Mouse (Mus musculus) CH12.LX (cell line): ENCODE measurements around the gene Alad. TPM values are rescaled to one million over a fixed set of nuclear protein-coding genes. Genes with fewer than 3 reads are reported as not detected.

Experiments used
- DNase-seq: peaks from one replicate; pipeline ENCODE4 v3.0.0-alpha.2; 2013; ENCODE audit errors: extremely low read depth
- H3K27ac ChIP-seq: 2 replicates; pipeline ENCODE4 v1.5.1; 2012; ENCODE audit warnings: low read depth, mild to moderate bottlenecking, control low read depth, moderate library complexity; ENCODE audit not compliant: insufficient read depth
- H3K27me3 ChIP-seq: replicated peaks from 2 replicates; pipeline ENCODE3; 2012; ENCODE audit warnings: inconsistent platforms
- H3K36me3 ChIP-seq, 2 experiments: replicated peaks in 1 of 2; 2 replicates each; pipeline versions ENCODE3 to v1.6.1; 2012; ENCODE audit warnings: inconsistent platforms in 1 of 2, low read length in 1 of 2, mild to moderate bottlenecking in 1 of 2, mixed read lengths in 1 of 2, moderate library complexity in 1 of 2; ENCODE audit not compliant: control insufficient read depth in 1 of 2, insufficient read depth in 1 of 2
- H3K4me1 ChIP-seq, 2 experiments: 2 replicates each; pipeline ENCODE4 v1.6.1; 2012; ENCODE audit warnings: inconsistent platforms in 1 of 2, moderate library complexity in 1 of 2; ENCODE audit not compliant: insufficient read depth in 2 of 2, control insufficient read depth in 1 of 2
- H3K4me2 ChIP-seq: 2 replicates; pipeline ENCODE4 v1.6.1; 2012; ENCODE audit warnings: low read depth, mild to moderate bottlenecking, control low read depth; ENCODE audit not compliant: poor library complexity, insufficient read depth, severe bottlenecking
- H3K4me3 ChIP-seq, 3 experiments: fragments of 150-350 bp in 1 of 3; sonication (generic) in 1 of 3; replicated peaks in 1 of 3; 2 replicates each; pipeline versions ENCODE3 to v1.5.1; 2011 to 2012; ENCODE audit warnings: low read depth in 2 of 3, low read length in 2 of 3, mild to moderate bottlenecking in 2 of 3, moderate library complexity in 2 of 3, control low read depth in 1 of 3, improper control_type of control experiment in 1 of 3, inconsistent platforms in 1 of 3, mixed read lengths in 1 of 3; ENCODE audit not compliant: poor library complexity in 1 of 3
- H3K79me2 ChIP-seq: replicated peaks from 2 replicates; pipeline ENCODE4 v1.6.1; 2012; ENCODE audit warnings: mild to moderate bottlenecking, moderate library complexity; ENCODE audit not compliant: control insufficient read depth, poor library complexity, insufficient read depth, severe bottlenecking; ENCODE audit errors: extremely low read depth
- H3K9ac ChIP-seq: 2 replicates; pipeline ENCODE4 v1.6.1; 2012; ENCODE audit warnings: low read depth, mild to moderate bottlenecking, control low read depth, moderate library complexity; ENCODE audit not compliant: insufficient read depth
- H3K9me3 ChIP-seq: replicated peaks from 2 replicates; pipeline ENCODE3; 2012; ENCODE audit warnings: low read length, inconsistent platforms, mixed read lengths
- BHLHE40 ChIP-seq: IDR thresholded peaks from 2 replicates; pipeline ENCODE4 v1.6.1; 2011; ENCODE audit warnings: mild to moderate bottlenecking, low read depth, low read length, improper control_type of control experiment
- CHD2 ChIP-seq: IDR thresholded peaks from 2 replicates; pipeline ENCODE4 v1.6.1; 2011; ENCODE audit warnings: low read length, improper control_type of control experiment
- GABPA ChIP-seq: IDR thresholded peaks from 2 replicates; pipeline ENCODE4 v1.6.1; 2012; ENCODE audit warnings: low read depth, low read length, improper control_type of control experiment, inconsistent platforms; ENCODE audit not compliant: insufficient replicate concordance
- JUN ChIP-seq: IDR thresholded peaks from 2 replicates; pipeline ENCODE4 v1.6.1; 2011; ENCODE audit warnings: low read depth, mild to moderate bottlenecking, low read length, improper control_type of control experiment, moderate library complexity; ENCODE audit not compliant: insufficient read depth
- JUND ChIP-seq: conservative IDR thresholded peaks from 2 replicates; pipeline ENCODE4 v1.6.1; 2011; ENCODE audit warnings: low read depth, low read length, improper control_type of control experiment
- MAFK ChIP-seq: IDR thresholded peaks from 2 replicates; pipeline ENCODE4 v1.6.1; 2011; ENCODE audit warnings: low read length, improper control_type of control experiment; ENCODE audit not compliant: insufficient replicate concordance
- MAX ChIP-seq: IDR thresholded peaks from 2 replicates; pipeline ENCODE4 v1.6.1; 2011; ENCODE audit warnings: low read length, improper control_type of control experiment
- MXI1 ChIP-seq: IDR thresholded peaks from 2 replicates; pipeline ENCODE4 v1.6.1; 2011; ENCODE audit warnings: mild to moderate bottlenecking, low read depth, low read length, improper control_type of control experiment
- MYC ChIP-seq: IDR thresholded peaks from 2 replicates; pipeline ENCODE4 v1.6.1; 2011; ENCODE audit warnings: low read depth, mild to moderate bottlenecking, improper control_type of control experiment, low read length
- POLR2AphosphoS2 ChIP-seq: IDR thresholded peaks from 2 replicates; pipeline ENCODE4 v1.6.1; 2011; ENCODE audit warnings: low read depth, low read length, improper control_type of control experiment
- ZC3H11A ChIP-seq: IDR thresholded peaks from 2 replicates; pipeline ENCODE4 v1.6.1; 2012; ENCODE audit warnings: low read depth, mild to moderate bottlenecking, inconsistent platforms, low read length, improper control_type of control experiment
- ZMIZ1 ChIP-seq: IDR thresholded peaks from 2 replicates; pipeline ENCODE4 v1.6.1; 2012; ENCODE audit warnings: low read depth, mild to moderate bottlenecking, inconsistent platforms, low read length, improper control_type of control experiment
- dilution Hi-C: fragments of 300-500 bp; cut with MboI; formaldehyde crosslinking; loops from 2 replicates; pipeline ENCODE4 v1.14.3; 2020; ENCODE audit warnings: low sequenced_read_pairs; ENCODE audit not compliant: extremely low pct_unique_long_range_greater_than_20kb, extremely low pct_ligation_motif_present
- in situ Hi-C: fragments of 300-500 bp; cut with MboI; formaldehyde crosslinking; loops from 3 replicates; pipeline ENCODE4 v1.14.3; 2019; ENCODE audit warnings: low sequenced_read_pairs, low pct_ligation_motif_present, low pct_unique_long_range_greater_than_20kb, mixed read lengths
- polyA plus RNA-seq: library from polyadenylated mRNA; unstranded; fragments of >175 nt; gene quantifications from 2 replicates; pipeline ENCODE4 v1.2.1, GENCODE M21; 2012; ENCODE audit warnings: low read depth; ENCODE audit not compliant: insufficient read length
- total RNA-seq, 2 experiments: library from RNA; depleted of rRNA; stranded (reverse); fragments of 300-350 nt in 1 of 2; fragments of >200 nt in 1 of 2; gene quantifications; 2 replicates each; pipeline ENCODE4 v1.2.3; 2012 to 2014

The Alad gene
- total and polyA plus RNA-seq, 3 experiments, result 35.1 to 79.0 (median 78.2) TPM

GRCm38 (mm10) chr4:62543782-62544181 is 24.1 kb upstream of the Alad start:
- Histone ChIP-seq H3K4me2 (no peak overlapping the region), H3K79me2 (no peaks in the 10 kb centered on the region), H3K27ac (no peak overlapping the region), H3K27me3 (no peaks in the 10 kb centered on the region), H3K4me1 (peaks cover 0 to 13% of the 10 kb centered on the region in 2 experiments; a peak in 3 of 4 replicates), H3K9ac (no peak overlapping the region), H3K9me3 (no peaks in the 10 kb centered on the region), H3K36me3 (no peaks in the 10 kb centered on the region), H3K4me3 (no peak overlapping the region)
- in situ Hi-C loops (no loop called here), dilution Hi-C loops (no loop called here)
- no peak for DNase-seq
- TF ChIP-seq JUND (no peak), BHLHE40 (peak; percentile 42), MYC (0 out of 2 replicates have a peak, but pooled peaks have one; percentile 36), MAX (peak; percentile 80), MXI1 (0 out of 2 replicates have a peak, but pooled peaks have one; percentile 36)

GRCm38 (mm10) chr4:62541802-62542201 is 22.1 kb upstream of the Alad start:
- no peak overlapping the region for H3K27ac ChIP-seq
- no peak overlapping the region for H3K4me3 ChIP-seq
- dilution Hi-C loops (no loop called here), in situ Hi-C loops (no loop called here)
- no peaks in the 10 kb centered on the region for H3K36me3 ChIP-seq
- no peak overlapping the region for H3K9ac ChIP-seq
- H3K9me3 ChIP-seq, result no peaks in the 10 kb centered on the region
- H3K27me3 ChIP-seq, result no peaks in the 10 kb centered on the region
- no peak for DNase-seq
- H3K79me2 ChIP-seq, result no peaks in the 10 kb centered on the region
- peaks cover 0 to 13% of the 10 kb centered on the region in 2 experiments; a peak in 3 of 4 replicates for H3K4me1 ChIP-seq
- H3K4me2 ChIP-seq, result no peak overlapping the region
- no peak for TF ChIP-seq ZC3H11A
- no peak for TF ChIP-seq BHLHE40
- TF ChIP-seq CHD2, result no peak
- TF ChIP-seq POLR2AphosphoS2, result no peak
- no peak for TF ChIP-seq MAFK
- no peak for TF ChIP-seq ZMIZ1
- no peak for TF ChIP-seq JUN
- TF ChIP-seq, all 38 proteins: peak for 0

GRCm38 (mm10) chr4:62533729-62534128 is 14.0 kb upstream of the Alad start:
- Histone ChIP-seq H3K9ac (no peak overlapping the region), H3K79me2 (no peaks in the 10 kb centered on the region), H3K4me2 (no peak overlapping the region), H3K27ac (no peak overlapping the region), H3K9me3 (no peaks in the 10 kb centered on the region)
- in situ Hi-C loops (no loop called here), dilution Hi-C loops (no loop called here)
- TF ChIP-seq GABPA, result no peak
- TF ChIP-seq, all 38 proteins: peak for 0
- H3K36me3 ChIP-seq, result no peaks in the 10 kb centered on the region
- peaks cover 28% of the 10 kb centered on the region for H3K27me3 ChIP-seq
- H3K4me3 ChIP-seq, result no peak overlapping the region
- H3K4me1 ChIP-seq, result no peaks in the 10 kb centered on the region; a peak in 1 of 4 replicates
- DNase-seq, result no peak
